Mouse (Mus musculus): ENCODE measurements around the gene Yod1. TPM values are rescaled to one million over a fixed set of nuclear protein-coding genes. Genes with fewer than 3 reads are reported as not detected.

Yod1 gene
- total RNA-seq (2023) = 1 to 10 TPM; 6.5 to 6.7 TPM

DNA sequence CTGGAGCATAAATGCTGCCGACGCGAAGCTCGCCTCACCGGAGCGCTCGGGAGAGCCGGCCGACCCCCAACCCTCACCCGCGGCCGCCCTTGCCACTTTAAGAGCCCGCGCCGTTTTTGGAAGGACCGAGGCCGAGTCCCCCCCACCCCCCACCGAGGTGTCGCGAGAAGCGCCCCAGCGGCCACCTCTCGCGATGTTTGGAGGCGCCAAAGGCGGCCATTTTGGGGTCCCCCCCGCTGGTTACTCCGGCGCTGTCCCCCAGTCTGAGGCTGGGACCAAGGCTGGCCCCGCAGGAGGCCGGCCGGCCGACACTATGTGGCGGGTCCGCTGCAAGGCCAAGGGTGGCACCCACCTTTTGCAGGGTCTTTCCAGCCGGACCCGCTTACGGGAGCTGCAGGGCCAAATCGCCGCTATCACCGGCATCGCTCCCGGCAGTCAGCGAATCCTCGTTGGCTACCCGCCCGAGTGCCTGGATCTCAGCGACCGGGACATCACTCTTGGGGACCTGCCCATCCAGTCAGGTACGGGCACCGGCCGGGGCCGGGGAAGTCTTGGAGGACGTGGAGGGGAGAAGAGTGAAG lies at the start of gene Yod1:
Yod1 (plus strand) TSS at position 37 of the 581 bp plus-strand sequence.

DNA sequence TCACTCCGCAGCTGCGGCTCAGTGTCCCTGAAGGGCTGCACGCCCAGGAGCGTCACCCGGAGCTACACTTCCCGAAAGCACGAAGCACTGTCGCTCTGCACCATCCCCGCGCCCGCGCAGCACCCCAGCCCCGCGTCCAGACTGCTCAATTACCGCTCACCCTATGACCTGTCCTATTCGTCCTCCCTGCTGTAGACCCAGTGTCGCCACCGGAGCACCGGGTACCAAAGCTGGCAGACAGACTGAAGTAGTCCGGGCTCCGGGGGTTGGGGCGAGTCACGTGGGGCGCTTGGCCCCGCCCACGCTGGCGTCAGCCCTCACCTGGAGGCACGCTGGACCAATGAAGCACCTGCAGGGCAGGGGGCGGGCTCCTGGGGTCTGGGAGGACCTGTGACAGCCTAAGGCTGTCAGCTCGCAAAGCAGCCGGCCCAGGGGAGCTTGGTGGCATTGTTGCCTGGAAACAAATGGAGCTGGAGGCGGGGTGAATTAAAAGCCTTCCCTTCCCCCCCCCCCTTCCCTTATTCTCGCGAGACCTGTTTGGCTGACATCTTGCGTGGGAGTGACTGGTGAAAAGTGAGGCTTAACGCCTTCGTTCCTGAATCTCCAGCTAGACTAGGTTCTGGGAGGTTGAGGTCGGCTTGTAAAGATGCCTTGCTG lies 1.4 kb upstream of the Yod1 start, which contains the start of gene Gm29427:
Gm29427 (minus strand) TSS at position 239 of the 657 bp plus-strand sequence.

DNA sequence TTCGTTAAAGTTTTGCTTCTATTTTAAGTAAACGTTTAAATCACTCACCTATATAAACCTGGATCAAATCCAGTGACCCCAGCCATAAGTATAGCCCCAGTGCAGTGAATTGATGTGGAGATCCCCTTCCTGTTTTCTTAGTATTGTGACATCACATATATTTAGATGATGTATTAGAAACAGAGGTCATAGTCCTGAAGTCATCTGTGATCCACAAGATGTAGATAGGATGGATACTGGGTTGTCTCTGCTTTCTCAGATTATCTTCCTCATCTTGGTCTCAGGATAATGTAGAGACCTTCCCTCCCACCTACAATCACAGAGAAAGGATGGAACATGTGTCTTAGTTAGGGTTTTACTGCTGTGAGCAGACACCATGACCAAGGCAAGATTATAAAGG lies 12.0 kb downstream of the Yod1 start, which contains the start of gene Pfkfb2:
Pfkfb2 (minus strand) TSS at position 101 of the 400 bp plus-strand sequence.

DNA sequence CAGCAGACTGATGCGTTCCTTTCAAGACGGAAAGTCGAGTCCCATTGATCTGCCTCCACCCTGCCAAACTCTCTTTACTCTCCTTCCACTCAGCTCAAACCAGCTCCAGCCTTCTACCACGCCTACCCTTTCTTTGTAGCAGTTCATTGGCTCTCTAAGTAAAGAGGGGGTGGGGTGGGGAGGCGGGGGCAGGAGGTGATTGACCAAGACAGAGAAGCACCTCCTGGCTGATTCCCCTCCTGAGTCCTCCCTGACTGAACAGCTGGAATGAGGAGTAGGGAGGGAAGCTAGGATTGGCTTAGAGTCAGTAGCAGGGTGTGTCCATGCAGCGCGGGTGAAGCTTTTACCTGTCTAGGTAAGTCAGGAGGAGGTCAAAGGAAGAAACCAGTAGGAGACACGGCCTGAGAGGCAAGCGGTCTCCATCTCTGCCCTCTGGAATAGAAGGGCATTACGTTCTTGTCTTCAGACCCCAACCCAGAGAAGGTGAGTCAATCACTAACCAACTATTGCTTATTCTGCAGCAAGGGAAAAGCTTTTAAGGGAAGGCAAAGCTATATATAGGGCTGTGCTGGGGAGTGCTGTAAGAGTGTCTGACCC lies 14.7 kb downstream of the Yod1 start, which contains the start of gene AA986860:
AA986860 (plus strand) TSS at position 236 of the 597 bp plus-strand sequence.

Other genes starting within 250 kb of the Yod1 start
- not detected for gene Zp3r, start 87.7 kb upstream of the Yod1 start, total RNA-seq (2023)
- gene C4bp, start 55.7 kb upstream of the Yod1 start, total RNA-seq (2023) = not detected
- not detected for gene Gm29427, start 1.5 kb upstream of the Yod1 start, total RNA-seq (2023)
- 10 to 100 TPM; 25.6 to 26.2 TPM for gene Pfkfb2, start 11.9 kb downstream of the Yod1 start, total RNA-seq (2023)
- gene AA986860, start 14.6 kb downstream of the Yod1 start, total RNA-seq (2023) = under 1 TPM; 0.39 to 0.58 TPM
- gene Fcamr, start 83.6 kb downstream of the Yod1 start, total RNA-seq (2023) = not detected
- not detected for gene Pigr, start 109.4 kb downstream of the Yod1 start, total RNA-seq (2023)
- 1 to 10 TPM; 1.2 to 4.0 TPM for gene Fcmr, start 148.3 kb downstream of the Yod1 start, total RNA-seq (2023)
- not detected for gene Il24, start 170.1 kb downstream of the Yod1 start, total RNA-seq (2023)
- not detected for gene Il20, start 194.1 kb downstream of the Yod1 start, total RNA-seq (2023)
- gene Il19, start 222.8 kb downstream of the Yod1 start, total RNA-seq (2023) = not detected